Mouse (Mus musculus) inflammation-experienced regulatory T-cells (primary cell): ENCODE data around the gene Gm49396. TPM values are rescaled to one million over a fixed set of nuclear protein-coding genes. Genes with fewer than 3 reads are reported as not detected.

Source experiments
- polyA plus RNA-seq, 2 experiments: library from polyadenylated mRNA; unstranded; fragments of 100-300 nt; shearing (Covaris generic); gene quantifications; one replicate each; pipeline ENCODE4 v1.2.1; 2017

The Gm49396 gene
- 10 to 100 TPM; 76.1 to 100.0 TPM for polyA plus RNA-seq

GRCm38 (mm10) chr7:30563117-30563905, at the start of gene Gm49396, which contains the start of the genes U2af1l4 and Psenen:
Gene Gm49396, plus strand, starts transcription at chr7:30563344.
Gene U2af1l4, plus strand, starts transcription at chr7:30563301.
Gene Psenen, minus strand, starts transcription at chr7:30563627.

GRCm38 (mm10) chr7:30534633-30535577, 28.2 kb upstream of the Gm49396 start, which contains the start of gene Arhgap33:
Gene Arhgap33, minus strand, starts transcription at chr7:30535060.

GRCm38 (mm10) chr7:30552102-30553020, 10.8 kb upstream of the Gm49396 start, which contains the start of the genes Hspb6 and Proser3:
Gene Hspb6, plus strand, starts transcription at chr7:30552178.
Gene Proser3, minus strand, starts transcription at chr7:30552299.

GRCm38 (mm10) chr7:30559443-30559954, 3.6 kb upstream of the Gm49396 start, which contains the start of gene Lin37:
Gene Lin37, minus strand, starts transcription at chr7:30559838.

GRCm38 (mm10) chr7:30564970-30565571, 1.9 kb downstream of the Gm49396 start, which contains the start of gene Igflr1:
Gene Igflr1, plus strand, starts transcription at chr7:30565427.

GRCm38 (mm10) chr7:30588676-30589434, 25.7 kb downstream of the Gm49396 start, which contains the start of gene Kmt2b:
Gene Kmt2b, minus strand, starts transcription at chr7:30588726.

GRCm38 (mm10) chr7:30598786-30599185, 35.6 kb downstream of the Gm49396 start, which contains the start of gene Zbtb32:
Gene Zbtb32, minus strand, starts transcription at chr7:30598909.

GRCm38 (mm10) chr7:30612654-30613402, 49.7 kb downstream of the Gm49396 start, which contains the start of gene Upk1a:
Gene Upk1a, minus strand, starts transcription at chr7:30612847.

Other genes with a start within 250 kb of the Gm49396 start
- gene Syne4, start 248.5 kb upstream of the Gm49396 start, polyA plus RNA-seq = 10 to 100 TPM; 13.3 to 21.9 TPM
- not detected for gene E130208F15Rik, start 241.6 kb upstream of the Gm49396 start, polyA plus RNA-seq
- 10 to 100 TPM; 36.0 to 57.6 TPM for gene Sdhaf1, start 239.4 kb upstream of the Gm49396 start, polyA plus RNA-seq
- gene Lrfn3, start 200.6 kb upstream of the Gm49396 start, polyA plus RNA-seq = not detected
- 10 to 100 TPM in 1 of 2 experiments, 1 to 10 TPM in 1; 2.4 to 16.6 TPM for gene Tyrobp, start 149.6 kb upstream of the Gm49396 start, polyA plus RNA-seq
- 100 to 1,000 TPM; 388 to 519 TPM for gene Hcst, start 143.5 kb upstream of the Gm49396 start, polyA plus RNA-seq
- 100 to 1,000 TPM in 1 of 2 experiments, 10 to 100 TPM in 1; 93.7 to 126 TPM for gene Nfkbid, start 141.6 kb upstream of the Gm49396 start, polyA plus RNA-seq
- gene Aplp1, start 117.8 kb upstream of the Gm49396 start, polyA plus RNA-seq = 10 to 100 TPM; 25.4 to 35.3 TPM
- not detected for gene Kirrel2, start 105.7 kb upstream of the Gm49396 start, polyA plus RNA-seq
- not detected for gene Nphs1, start 105.0 kb upstream of the Gm49396 start, polyA plus RNA-seq
- under 1 TPM in 1 of 2 experiments, not detected in 1; 0.95 TPM for gene Prodh2, start 69.7 kb upstream of the Gm49396 start, polyA plus RNA-seq
- gene Arhgap33, start 28.3 kb upstream of the Gm49396 start, polyA plus RNA-seq = 1 to 10 TPM in 1 of 2 experiments, under 1 TPM in 1; 0.82 to 1.1 TPM
- 1 to 10 TPM; 3.4 to 7.8 TPM for gene Hspb6, start 11.2 kb upstream of the Gm49396 start, polyA plus RNA-seq
- gene Proser3, start 11.0 kb upstream of the Gm49396 start, polyA plus RNA-seq = 1 to 10 TPM; 6.0 to 9.2 TPM
- gene Lin37, start 3.5 kb upstream of the Gm49396 start, polyA plus RNA-seq = 10 to 100 TPM; 80.6 to 85.0 TPM
- gene U2af1l4, start within 50 bp of the Gm49396 start, polyA plus RNA-seq = 10 to 100 TPM; 39.3 to 39.7 TPM
- 100 to 1,000 TPM; 211 to 228 TPM for gene Psenen, start 283 bp downstream of the Gm49396 start, polyA plus RNA-seq
- 100 to 1,000 TPM in 1 of 2 experiments, 10 to 100 TPM in 1; 76.2 to 250 TPM for gene Igflr1, start 2.1 kb downstream of the Gm49396 start, polyA plus RNA-seq
- gene Kmt2b, start 25.4 kb downstream of the Gm49396 start, polyA plus RNA-seq = 10 to 100 TPM; 10.6 to 16.5 TPM
- 10 to 100 TPM in 1 of 2 experiments, 1 to 10 TPM in 1; 5.3 to 20.8 TPM for gene Zbtb32, start 35.6 kb downstream of the Gm49396 start, polyA plus RNA-seq
- gene Upk1a, start 49.5 kb downstream of the Gm49396 start, polyA plus RNA-seq = 1 to 10 TPM in 1 of 2 experiments, not detected in 1; 1.6 TPM
- 100 to 1,000 TPM; 588 to 621 TPM for gene Cox6b1, start 62.8 kb downstream of the Gm49396 start, polyA plus RNA-seq
- not detected for gene Etv2, start 72.5 kb downstream of the Gm49396 start, polyA plus RNA-seq
- gene Rbm42, start 87.0 kb downstream of the Gm49396 start, polyA plus RNA-seq = 100 to 1,000 TPM; 177 to 208 TPM
- 10 to 100 TPM; 34.8 to 50.8 TPM for gene Haus5, start 101.7 kb downstream of the Gm49396 start, polyA plus RNA-seq
- gene Pmis2, start 108.3 kb downstream of the Gm49396 start, polyA plus RNA-seq = 1 to 10 TPM in 1 of 2 experiments, not detected in 1; 3.0 TPM
- gene 2200002J24Rik, start 135.6 kb downstream of the Gm49396 start, polyA plus RNA-seq = not detected
- gene Atp4a, start 148.9 kb downstream of the Gm49396 start, polyA plus RNA-seq = 1 to 10 TPM in 1 of 2 experiments, not detected in 1; 2.4 TPM
- gene Tmem147, start 166.2 kb downstream of the Gm49396 start, polyA plus RNA-seq = 100 to 1,000 TPM; 107 to 111 TPM
- 1 to 10 TPM in 1 of 2 experiments, under 1 TPM in 1; 0.40 to 1.6 TPM for gene Gapdhs, start 180.3 kb downstream of the Gm49396 start, polyA plus RNA-seq
- gene Sbsn, start 188.1 kb downstream of the Gm49396 start, polyA plus RNA-seq = 1 to 10 TPM in 1 of 2 experiments, not detected in 1; 2.9 TPM
- under 1 TPM in 1 of 2 experiments, not detected in 1; 0.37 TPM for gene Dmkn, start 200.4 kb downstream of the Gm49396 start, polyA plus RNA-seq
- gene Krtdap, start 224.6 kb downstream of the Gm49396 start, polyA plus RNA-seq = not detected